Mouse (Mus musculus): Measurements from ENCODE around the gene Csrnp3.
"Not testable (repeated sequence)": the region's sequence is repeated elsewhere in the genome, so short reads cannot be mapped to it uniquely, and the experiment has no call there.

The Csrnp3 gene

GRCm38 (mm10) chr2:65845551-65845950 is at the start of gene Csrnp3:
Gene Csrnp3, plus strand, starts transcription at chr2:65845767.
- in situ Hi-C loops (cut with MboI, MseI) = no loop called here

GRCm38 (mm10) chr2:65801054-65801709 is 44.4 kb upstream of the Csrnp3 start:
- in situ Hi-C loops (cut with MboI, MseI) = no loop called here

GRCm38 (mm10) chr2:65806556-65806955 is 39.0 kb upstream of the Csrnp3 start:
- in situ Hi-C loops (cut with MboI, MseI) = no loop called here

- in situ Hi-C loops (cut with MboI, MseI) = not testable (repeated sequence)
Measured at GRCm38 (mm10) chr2:65811203-65811602, 34.4 kb upstream of the Csrnp3 start.

GRCm38 (mm10) chr2:65818080-65818796 is 27.3 kb upstream of the Csrnp3 start:
- in situ Hi-C loops (cut with MboI, MseI) = no loop called here

- in situ Hi-C loops (cut with MboI, MseI) = no loop called here
Measured at GRCm38 (mm10) chr2:65820114-65820769, 25.3 kb upstream of the Csrnp3 start.

GRCm38 (mm10) chr2:65826314-65826713 is 19.3 kb upstream of the Csrnp3 start:
- in situ Hi-C loops (cut with MboI, MseI) = no loop called here

GRCm38 (mm10) chr2:65826801-65827200 is 18.8 kb upstream of the Csrnp3 start:
- in situ Hi-C loops (cut with MboI, MseI) = no loop called here

GRCm38 (mm10) chr2:65828699-65829098 is 16.9 kb upstream of the Csrnp3 start:
- in situ Hi-C loops (cut with MboI, MseI) = no loop called here

- in situ Hi-C loops (cut with MboI, MseI) = no loop called here
Measured at GRCm38 (mm10) chr2:65832738-65833395, 12.7 kb upstream of the Csrnp3 start.

GRCm38 (mm10) chr2:65833421-65833820 is 12.1 kb upstream of the Csrnp3 start:
- in situ Hi-C loops (cut with MboI, MseI) = no loop called here

- in situ Hi-C loops (cut with MboI, MseI) = no loop called here
Measured at GRCm38 (mm10) chr2:65841606-65842005, 4.0 kb upstream of the Csrnp3 start.

- in situ Hi-C loops (cut with MboI, MseI) = no loop called here
Measured at GRCm38 (mm10) chr2:65842356-65842755, 3.2 kb upstream of the Csrnp3 start.

- in situ Hi-C loops (cut with MboI, MseI) = no loop called here
Measured at GRCm38 (mm10) chr2:65846000-65846755, 611 bp downstream of the Csrnp3 start.

GRCm38 (mm10) chr2:65847463-65848110 is 2.0 kb downstream of the Csrnp3 start:
- in situ Hi-C loops (cut with MboI, MseI) = no loop called here

- in situ Hi-C loops (cut with MboI, MseI) = no loop called here
Measured at GRCm38 (mm10) chr2:65848706-65849105, 3.1 kb downstream of the Csrnp3 start.

- in situ Hi-C loops (cut with MboI, MseI) = not testable (repeated sequence)
Measured at GRCm38 (mm10) chr2:65850282-65850681, 4.7 kb downstream of the Csrnp3 start.

- in situ Hi-C loops (cut with MboI, MseI) = no loop called here
Measured at GRCm38 (mm10) chr2:65856791-65857190, 11.2 kb downstream of the Csrnp3 start.

GRCm38 (mm10) chr2:65859767-65860727 is 14.5 kb downstream of the Csrnp3 start:
- in situ Hi-C loops (cut with MboI, MseI) = no loop called here
